Mouse (Mus musculus): ENCODE data around the gene Fgd6.

Gene Fgd6

GRCm38 (mm10) chr10:94045301-94045700, 9.5 kb downstream of the Fgd6 start:
- no peak for DNase-seq (ENCODE audit: low spot score in 2 of 2)

- DNase-seq (ENCODE audit: low spot score in 2 of 2) = no peak
These were observed 11.2 kb downstream of the Fgd6 start for GRCm38 (mm10) chr10:94047024-94047423.

- no peak for DNase-seq (ENCODE audit: low spot score in 2 of 2)
These were observed 12.2 kb downstream of the Fgd6 start for GRCm38 (mm10) chr10:94047845-94048559.

GRCm38 (mm10) chr10:94049121-94049520, 13.3 kb downstream of the Fgd6 start:
- no peak for DNase-seq (ENCODE audit: low spot score in 2 of 2)

- DNase-seq (ENCODE audit: low spot score in 2 of 2) = no peak
These were observed 14.9 kb downstream of the Fgd6 start for GRCm38 (mm10) chr10:94050736-94051135.

- DNase-seq (ENCODE audit: low spot score in 2 of 2) = no peak
These were observed 20.7 kb downstream of the Fgd6 start for GRCm38 (mm10) chr10:94056487-94056886.

GRCm38 (mm10) chr10:94059618-94060055, 23.8 kb downstream of the Fgd6 start:
- DNase-seq (ENCODE audit: low spot score in 2 of 2) = no peak

GRCm38 (mm10) chr10:94060190-94060589, 24.4 kb downstream of the Fgd6 start:
- no peak for DNase-seq (ENCODE audit: low spot score in 2 of 2)

GRCm38 (mm10) chr10:94062357-94062756, 26.6 kb downstream of the Fgd6 start:
- DNase-seq (ENCODE audit: low spot score in 2 of 2) = no peak

GRCm38 (mm10) chr10:94066896-94067295, 31.1 kb downstream of the Fgd6 start:
- no peak for DNase-seq (ENCODE audit: low spot score in 2 of 2)

- no peak for DNase-seq (ENCODE audit: low spot score in 2 of 2)
These were observed 32.9 kb downstream of the Fgd6 start for GRCm38 (mm10) chr10:94068701-94069100.

- DNase-seq (ENCODE audit: low spot score in 2 of 2) = no peak
These were observed 35.8 kb downstream of the Fgd6 start for GRCm38 (mm10) chr10:94071641-94072040.

GRCm38 (mm10) chr10:94072261-94072915, 36.6 kb downstream of the Fgd6 start:
- no peak for DNase-seq (ENCODE audit: low spot score in 2 of 2)

- DNase-seq (ENCODE audit: low spot score in 2 of 2) = no peak
These were observed 37.2 kb downstream of the Fgd6 start for GRCm38 (mm10) chr10:94072916-94073465.

- DNase-seq (ENCODE audit: low spot score in 2 of 2) = no peak
These were observed 41.4 kb downstream of the Fgd6 start for GRCm38 (mm10) chr10:94076966-94077825.

- DNase-seq (ENCODE audit: low spot score in 2 of 2) = no peak
These were observed 44.9 kb downstream of the Fgd6 start for GRCm38 (mm10) chr10:94080740-94081139.

- DNase-seq (ENCODE audit: low spot score in 2 of 2) = no peak
These were observed 46.4 kb downstream of the Fgd6 start for GRCm38 (mm10) chr10:94082040-94082734.

- DNase-seq (ENCODE audit: low spot score in 2 of 2) = no peak
These were observed 50.5 kb downstream of the Fgd6 start for GRCm38 (mm10) chr10:94086315-94086714.

- DNase-seq (ENCODE audit: low spot score in 2 of 2) = no peak
These were observed 51.7 kb downstream of the Fgd6 start for GRCm38 (mm10) chr10:94087367-94088077.

GRCm38 (mm10) chr10:94090032-94090431, 54.2 kb downstream of the Fgd6 start:
- DNase-seq (ENCODE audit: low spot score in 2 of 2) = no peak

- DNase-seq (ENCODE audit: low spot score in 2 of 2) = no peak
These were observed 57.7 kb downstream of the Fgd6 start for GRCm38 (mm10) chr10:94093534-94093933.

Measured in spleen, postnatal 14 days (tissue).